Mouse (Mus musculus): Measurements from ENCODE around the gene Cyp1a1. TPM values are rescaled to one million over a fixed set of nuclear protein-coding genes. Genes with fewer than 3 reads are reported as not detected.

Cyp1a1 gene
- total RNA-seq, 2 experiments from 2014 or later, result 0.22 TPM; not detected in 1

DNA sequence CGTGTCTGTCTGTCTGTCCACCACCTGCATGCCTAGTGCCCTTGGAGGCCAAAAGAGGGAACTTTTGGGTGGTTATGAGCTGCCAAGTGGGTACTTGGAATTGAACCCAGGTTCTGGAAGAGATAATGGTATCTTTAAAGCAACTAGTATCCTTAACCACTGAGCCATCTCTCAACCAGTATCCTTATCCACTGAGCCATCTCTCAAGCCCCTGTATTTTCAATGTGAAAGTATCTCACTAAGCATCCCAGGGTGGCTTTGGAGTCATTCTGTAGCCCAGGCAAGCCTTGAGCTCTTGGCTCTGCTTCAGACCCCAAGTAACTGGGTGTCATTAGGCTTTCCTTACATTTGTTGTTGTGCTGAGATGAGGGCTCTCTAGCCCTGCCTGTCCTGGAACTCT lies 32.8 kb upstream of the Cyp1a1 start:
- intact Hi-C loops (cut with DNase I), result loop anchor here (5.0 kb wide), 1 partner anchor 113 kb away; no protein-coding TSS in a partner anchor

DNA sequence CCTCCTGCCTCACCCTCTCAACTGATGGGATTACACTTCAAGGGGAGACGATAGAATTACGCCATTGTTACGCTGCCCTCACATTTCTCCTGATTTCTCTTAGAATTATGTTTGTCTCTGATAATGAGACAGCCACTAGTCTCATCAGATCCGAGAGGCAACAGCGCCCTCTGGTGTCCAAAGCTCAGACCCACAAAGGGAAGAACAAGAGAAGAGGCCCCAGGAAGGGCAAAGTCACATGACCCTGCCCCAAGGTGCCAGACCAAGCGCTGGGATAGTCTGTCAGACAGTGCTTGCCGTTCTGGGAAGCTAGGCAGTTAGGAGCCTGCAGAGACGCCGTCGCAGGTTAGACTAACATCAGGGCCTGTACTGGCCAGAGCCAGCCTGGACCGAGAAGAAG lies 32.0 kb upstream of the Cyp1a1 start:
- intact Hi-C loops (cut with DNase I), result loop anchor here (5.0 kb wide), 1 partner anchor 113 kb away; no protein-coding TSS in a partner anchor
- peak; percentile 86 to 91 for DNase-seq (ENCODE audit: low spot score in 2 of 2)

More for the DNA sequence above, 32.8 kb upstream of the Cyp1a1 start:
- no peak for DNase-seq (ENCODE audit: low spot score in 2 of 2)

DNA sequence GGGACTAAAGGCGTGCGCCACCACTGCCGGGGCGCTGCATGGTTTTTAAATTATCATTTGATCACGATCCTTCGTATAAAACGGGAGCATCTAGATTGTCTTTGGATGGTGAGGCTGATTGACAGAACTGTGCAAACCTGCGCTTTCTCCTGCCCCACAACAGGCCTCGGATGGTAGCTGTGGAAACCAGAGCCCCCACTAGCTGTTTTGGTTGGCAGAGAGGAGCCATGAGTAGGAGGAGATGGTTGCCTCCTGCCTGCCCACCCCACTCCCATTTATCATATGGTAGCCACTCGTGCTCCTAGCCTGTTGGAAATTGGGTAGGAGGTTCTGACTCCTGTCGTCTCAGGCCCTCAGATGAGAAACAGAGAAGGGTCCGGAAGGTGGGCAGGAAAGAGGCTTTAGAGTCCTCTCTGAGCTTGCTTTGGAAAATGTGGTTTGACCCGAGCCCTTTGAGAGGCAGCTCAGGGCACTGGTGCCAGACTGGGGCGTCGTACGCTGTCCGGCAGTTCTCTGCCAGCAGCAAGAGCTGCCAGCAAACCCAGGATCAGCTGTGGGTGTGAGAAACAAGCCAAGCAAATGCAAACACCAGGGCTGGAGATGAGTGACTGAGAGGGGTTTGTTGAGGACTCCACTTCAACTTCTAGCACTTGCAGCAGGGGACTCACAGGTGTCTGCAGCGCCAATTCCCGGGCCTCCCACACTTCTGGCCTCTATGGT lies 30.9 kb upstream of the Cyp1a1 start:
- DNase-seq (ENCODE audit: low spot score in 2 of 2), result no peak
- intact Hi-C loops (cut with DNase I), result loop anchor here (5.0 kb wide), 1 partner anchor 114 kb away; no protein-coding TSS in a partner anchor

DNA sequence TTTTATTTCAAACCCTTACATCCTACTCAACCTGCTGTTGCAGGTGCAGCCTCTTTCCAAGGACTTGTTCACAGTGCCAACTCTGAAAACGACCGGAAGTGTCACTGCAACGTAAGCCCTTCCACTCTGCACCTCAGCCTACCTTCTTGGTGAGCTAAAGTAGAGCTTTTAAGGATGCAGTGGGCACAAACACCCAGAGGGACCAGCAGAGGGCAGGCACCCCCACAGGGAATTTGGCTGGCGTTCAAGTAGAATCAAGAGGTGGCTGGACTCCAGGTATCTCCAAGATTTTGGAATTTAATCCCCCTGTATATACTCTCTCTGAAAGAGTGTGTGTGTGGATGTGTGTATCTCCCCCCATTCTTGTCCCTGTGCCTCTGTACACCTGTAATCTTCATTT lies 29.9 kb upstream of the Cyp1a1 start:
- DNase-seq (ENCODE audit: low spot score in 2 of 2), result no peak
- intact Hi-C loops (cut with DNase I), result loop anchor here (5.0 kb wide), 1 partner anchor 116 kb away; no protein-coding TSS in a partner anchor

DNA sequence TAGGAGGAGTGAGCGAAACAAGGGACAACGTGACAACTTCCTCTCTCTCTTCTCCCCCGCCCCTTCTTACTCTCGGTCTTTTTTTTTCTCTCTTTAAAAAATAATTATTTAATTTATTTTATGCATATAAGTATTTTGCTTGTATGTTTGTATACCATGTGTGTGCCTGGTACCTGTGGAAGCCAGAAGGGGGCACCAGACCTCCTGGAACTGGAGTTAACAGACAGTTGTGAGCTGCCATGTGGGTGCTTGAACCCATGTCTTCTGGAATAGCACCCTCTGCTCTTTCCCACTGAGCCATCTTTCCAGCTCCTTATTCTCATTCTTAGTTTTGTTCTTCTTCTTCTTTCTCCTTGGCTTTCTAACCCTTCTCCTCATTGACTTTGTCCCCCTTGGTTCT lies 28.8 kb upstream of the Cyp1a1 start:
- no peak for DNase-seq (ENCODE audit: low spot score in 2 of 2)
- intact Hi-C loops (cut with DNase I), result loop anchor here (5.0 kb wide), 1 partner anchor 117 kb away; no protein-coding TSS in a partner anchor

DNA sequence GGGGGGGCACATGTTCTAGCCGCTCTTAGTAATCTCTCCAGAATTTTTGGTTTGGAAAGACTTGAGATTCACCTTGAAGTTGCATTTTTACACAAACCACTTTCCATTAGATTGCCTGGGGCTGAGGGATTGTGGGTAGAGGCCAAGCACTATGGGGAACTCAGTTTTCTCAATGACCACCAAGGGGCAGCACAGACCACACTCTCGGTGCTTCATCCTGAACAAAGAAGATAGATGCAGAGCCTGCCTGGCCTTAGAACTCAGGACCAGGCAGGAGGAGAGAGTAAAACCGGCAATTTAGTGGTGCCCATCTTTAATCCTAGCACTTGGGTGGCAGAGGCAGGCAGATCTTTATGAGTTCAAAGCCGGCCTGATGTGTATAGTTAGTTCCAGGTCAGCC lies 28.0 kb upstream of the Cyp1a1 start:
- intact Hi-C loops (cut with DNase I), result loop anchor here (1.0 to 5.0 kb wide), 2 partner anchors 85 to 117 kb away; no protein-coding TSS in a partner anchor
- DNase-seq (ENCODE audit: low spot score in 2 of 2), result peak; percentile 60 to 76

GRCm38 (mm10) chr9:57660501-57660900 lies 27.2 kb upstream of the Cyp1a1 start:
- intact Hi-C loops (cut with DNase I), result loop anchor here (1.0 kb wide), 1 partner anchor 84 kb away; no protein-coding TSS in a partner anchor
- DNase-seq (ENCODE audit: low spot score in 2 of 2), result no peak

DNA sequence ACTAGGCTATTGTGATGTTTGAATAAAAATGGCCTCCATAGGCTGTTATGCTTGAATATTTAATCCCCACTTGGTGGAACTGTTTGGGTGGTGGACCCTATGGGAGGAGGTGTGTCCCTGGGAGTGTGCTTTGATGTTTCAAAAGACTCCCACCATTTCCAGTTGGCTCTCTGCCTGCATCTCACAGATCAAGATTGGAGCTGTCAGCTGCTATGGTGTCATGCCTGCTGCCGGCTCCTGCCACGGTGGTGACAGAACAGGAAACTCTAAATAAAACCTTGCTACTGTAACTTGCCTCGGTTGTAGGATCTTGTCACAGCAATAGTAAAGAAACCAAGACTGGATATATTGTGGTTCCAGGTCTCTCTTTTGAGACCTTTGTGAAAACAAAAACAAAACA lies 26.2 kb upstream of the Cyp1a1 start:
- intact Hi-C loops (cut with DNase I), result no loop called here
- no peak for DNase-seq (ENCODE audit: low spot score in 2 of 2)

GRCm38 (mm10) chr9:57664616-57665015 lies 23.1 kb upstream of the Cyp1a1 start:
- DNase-seq (ENCODE audit: low spot score in 2 of 2), result no peak
- intact Hi-C loops (cut with DNase I), result no loop called here

DNA sequence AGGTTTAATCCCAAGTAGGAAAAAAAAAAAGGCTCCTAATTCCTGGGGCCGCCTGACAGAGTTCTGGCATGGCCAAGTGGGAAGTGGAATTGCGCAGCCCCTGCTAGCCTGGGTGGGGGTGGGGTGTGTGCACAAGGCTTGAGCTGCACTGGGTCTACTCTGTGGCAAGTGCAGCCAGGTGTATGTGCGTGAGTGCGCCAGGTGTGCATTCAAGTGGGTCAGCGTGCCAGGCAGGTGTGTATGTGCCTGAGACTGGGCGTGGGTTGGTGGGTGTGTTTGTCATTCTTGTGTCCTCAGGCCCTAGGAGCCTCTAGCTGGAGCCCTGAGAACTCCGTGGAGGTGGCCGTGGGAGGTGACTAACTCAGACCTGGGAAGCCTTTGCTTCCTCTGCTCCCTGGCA lies 21.2 kb upstream of the Cyp1a1 start:
- intact Hi-C loops (cut with DNase I), result no loop called here
- DNase-seq (ENCODE audit: low spot score in 2 of 2), result no peak

DNA sequence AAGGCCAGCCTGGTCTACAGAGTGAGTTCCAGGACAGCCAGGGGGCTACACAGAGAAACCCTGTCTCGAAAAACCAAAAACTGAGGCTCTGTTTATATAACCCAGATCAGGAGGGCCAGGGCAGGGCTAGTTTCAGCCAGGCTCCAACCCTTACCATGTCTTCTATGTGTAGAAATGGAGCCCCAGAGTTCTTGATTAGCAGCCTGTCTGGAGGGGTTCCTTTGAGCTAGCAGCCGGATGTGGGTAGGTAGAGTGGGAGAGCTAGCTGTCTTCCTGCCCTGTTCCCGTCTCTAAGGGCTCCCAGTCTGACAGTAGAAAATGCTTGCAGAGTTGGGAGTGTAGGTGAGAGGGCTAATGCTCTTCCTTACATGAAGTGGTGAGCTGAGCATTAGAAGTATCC lies 20.6 kb upstream of the Cyp1a1 start:
- intact Hi-C loops (cut with DNase I), result no loop called here

DNA sequence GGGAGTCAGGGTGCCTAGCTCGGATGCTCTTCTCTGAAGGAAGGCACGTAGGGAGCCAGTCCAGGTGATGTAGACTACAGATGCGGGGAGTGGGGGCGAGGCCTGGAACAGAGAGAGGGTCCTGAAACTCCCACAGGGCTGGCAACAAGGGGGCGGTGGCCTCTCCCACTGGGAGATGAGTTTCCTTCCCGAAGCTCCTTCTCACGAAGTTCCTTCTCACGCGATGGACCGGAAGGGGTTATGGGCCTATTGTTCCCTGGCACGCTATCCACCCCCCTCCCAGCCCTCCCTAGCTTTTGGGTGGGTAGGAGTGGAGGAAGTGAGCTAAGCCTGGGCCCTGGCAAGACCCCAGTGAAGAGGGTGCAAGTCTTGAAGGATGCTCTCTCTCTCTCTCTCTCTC lies 19.9 kb upstream of the Cyp1a1 start:
- DNase-seq (ENCODE audit: low spot score in 2 of 2), result no peak
- intact Hi-C loops (cut with DNase I), result no loop called here

More for the DNA sequence above, 20.6 kb upstream of the Cyp1a1 start:
- no peak for DNase-seq (ENCODE audit: low spot score in 2 of 2)

DNA sequence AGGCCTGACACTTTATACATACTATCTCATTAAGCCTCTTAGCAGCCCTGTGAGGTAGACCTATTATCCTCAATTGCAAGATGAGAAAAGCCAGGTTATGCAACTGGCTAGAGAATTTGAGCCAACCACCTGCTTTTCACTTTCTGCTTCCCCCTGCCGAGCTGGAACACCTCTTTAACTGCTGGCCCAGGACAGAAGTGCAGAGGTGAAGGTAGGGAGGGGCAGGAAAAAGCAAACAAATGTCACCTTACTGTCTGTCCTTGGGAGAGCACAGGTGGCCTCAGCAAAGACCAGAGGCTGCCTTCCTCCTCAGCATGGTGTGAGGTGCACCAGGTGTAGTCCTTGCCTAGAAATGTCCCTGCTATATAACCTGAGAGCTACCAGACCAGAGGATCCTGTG lies 19.5 kb upstream of the Cyp1a1 start:
- no peak for DNase-seq (ENCODE audit: low spot score in 2 of 2)
- intact Hi-C loops (cut with DNase I), result no loop called here

DNA sequence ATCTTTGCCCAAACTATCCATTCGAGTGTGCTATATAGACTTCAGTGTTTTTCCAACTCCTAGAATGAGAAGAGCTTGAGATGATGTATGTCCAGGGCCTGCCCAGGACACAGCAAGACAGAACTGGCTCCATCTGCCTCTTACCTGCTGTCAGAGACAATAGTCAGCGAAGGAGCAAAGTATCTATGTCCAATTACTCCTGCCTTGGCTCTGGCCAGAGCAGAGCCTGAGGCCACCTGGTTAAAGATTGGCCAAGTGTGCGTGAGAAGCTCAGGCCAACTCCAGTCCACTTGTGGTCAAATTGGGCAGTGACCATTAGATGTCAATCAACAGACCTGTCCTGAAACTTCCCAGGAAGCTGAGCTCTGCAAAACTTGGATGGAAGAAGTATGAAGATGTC lies 18.2 kb upstream of the Cyp1a1 start:
- DNase-seq (ENCODE audit: low spot score in 2 of 2), result no peak
- intact Hi-C loops (cut with DNase I), result no loop called here

DNA sequence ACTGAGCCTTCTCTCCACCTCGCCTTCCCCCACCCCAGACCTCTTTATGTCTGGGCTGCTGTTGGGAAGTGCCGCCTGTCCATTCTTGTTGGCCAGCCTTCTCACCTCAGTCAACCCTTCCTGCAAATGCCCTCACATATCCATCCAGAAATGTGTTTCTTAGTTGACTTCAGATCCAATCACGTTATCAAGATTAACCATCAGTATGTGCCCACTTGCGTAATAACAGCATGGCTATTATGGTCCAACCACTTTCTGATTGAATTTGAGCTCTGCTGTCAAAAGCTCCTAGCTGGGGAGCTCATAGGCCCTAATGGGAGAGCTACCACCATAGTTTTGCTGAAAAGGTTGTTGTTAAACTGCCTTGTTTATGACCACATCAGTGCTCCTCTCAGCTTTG lies 16.7 kb upstream of the Cyp1a1 start:
- intact Hi-C loops (cut with DNase I), result loop anchor here (10.0 kb wide), 1 partner anchor 324 kb away; no protein-coding TSS in a partner anchor
- DNase-seq (ENCODE audit: low spot score in 2 of 2), result no peak

GRCm38 (mm10) chr9:57671500-57671899 lies 16.2 kb upstream of the Cyp1a1 start:
- DNase-seq (ENCODE audit: low spot score in 2 of 2), result no peak
- intact Hi-C loops (cut with DNase I), result loop anchor here (10.0 kb wide), 1 partner anchor 323 kb away; no protein-coding TSS in a partner anchor

- intact Hi-C loops (cut with DNase I), result no loop called here
- DNase-seq (ENCODE audit: low spot score in 2 of 2), result no peak
Measured at GRCm38 (mm10) chr9:57681411-57681810, 6.3 kb upstream of the Cyp1a1 start.

GRCm38 (mm10) chr9:57683520-57683919 lies 4.2 kb upstream of the Cyp1a1 start, which contains the start of gene Cyp1a2:
Cyp1a2 (minus strand) TSS chr9:57683703.
- intact Hi-C loops (cut with DNase I), result no loop called here
- DNase-seq (ENCODE audit: low spot score in 2 of 2), result no peak

DNA sequence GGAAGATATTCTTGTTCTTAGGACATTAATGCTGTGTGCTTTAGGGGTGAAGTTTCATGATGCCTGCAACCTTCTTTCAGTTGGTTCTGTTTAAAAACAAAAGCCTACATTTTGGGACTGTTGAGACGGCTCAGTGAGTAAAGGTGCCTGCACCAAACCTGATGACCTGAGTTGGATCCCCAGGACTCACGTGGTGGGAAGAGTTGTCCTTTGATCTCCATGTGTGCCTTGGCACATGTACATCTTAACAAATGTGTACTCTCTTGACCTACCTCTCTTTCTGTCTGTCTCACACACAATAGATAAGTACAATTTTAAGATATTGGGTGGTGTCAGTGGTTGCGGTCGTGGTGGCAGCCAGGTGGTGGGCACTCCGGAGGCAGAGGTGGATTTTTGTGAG lies 1.7 kb upstream of the Cyp1a1 start:
- intact Hi-C loops (cut with DNase I), result no loop called here
- DNase-seq (ENCODE audit: low spot score in 2 of 2), result no peak

DNA sequence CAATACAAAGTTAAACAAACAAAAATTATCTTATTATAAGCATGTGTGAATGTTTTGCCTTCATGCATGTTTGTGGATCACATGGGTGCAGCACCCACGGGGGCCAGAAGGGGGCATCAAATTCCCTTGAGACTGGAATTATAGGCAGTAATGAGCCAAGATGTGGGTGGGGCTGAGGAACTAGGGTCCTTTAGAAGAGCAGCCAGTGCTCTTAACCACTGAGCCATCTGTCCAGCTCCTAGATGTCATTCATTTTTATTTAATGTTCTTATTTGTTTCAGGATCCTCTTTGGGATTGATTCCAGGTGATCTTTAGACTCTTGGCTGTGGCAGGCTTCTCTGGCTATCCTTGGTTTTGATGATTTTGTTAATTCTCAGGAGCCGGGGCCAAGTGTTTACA lies 430 bp downstream of the Cyp1a1 start:
- intact Hi-C loops (cut with DNase I), result no loop called here
- no peak for DNase-seq (ENCODE audit: low spot score in 2 of 2)

- intact Hi-C loops (cut with DNase I), result no loop called here
- no peak for DNase-seq (ENCODE audit: low spot score in 2 of 2)
Measured at GRCm38 (mm10) chr9:57688606-57689005, 878 bp downstream of the Cyp1a1 start.
